Mouse (Mus musculus): ENCODE results near the gene Ppp1r1c. TPM values are rescaled to one million over a fixed set of nuclear protein-coding genes. Genes with fewer than 3 reads are reported as not detected.

The Ppp1r1c gene
- total and polyA plus RNA-seq, 2 experiments from 2014 or later, result 5.8 to 6.4 TPM

- H3K36me3 ChIP-seq (ENCODE audit: insufficient read depth, low read length), result no peaks in the 10 kb centered on the region
- H3K4me3 ChIP-seq (ENCODE audit: low read length), result no peak overlapping the region
- H3K9ac ChIP-seq (replicated peaks; ENCODE audit: low read length), result no peak overlapping the region
- no peak for TF ChIP-seq CTCF (IDR thresholded peaks at IDR 0.05; ENCODE audit: low read depth)
- H3K4me2 ChIP-seq (ENCODE audit: low read depth, low read length), result no peak overlapping the region
- H3K9me3 ChIP-seq (ENCODE audit: low read length), result no peaks in the 10 kb centered on the region
- H3K27me3 ChIP-seq (ENCODE audit: insufficient read depth, low read length), result no peaks in the 10 kb centered on the region
- DNase-seq (ENCODE audit: low spot score) (no peak), ATAC-seq (no peak)
- H3K27ac ChIP-seq, result no peak overlapping the region
- WGBS, result 97% methylated on average over 1 of the region's 1 CpGs
- H3K4me1 ChIP-seq (ENCODE audit: insufficient read depth, low read length), result no peaks in the 10 kb centered on the region
Measured at GRCm38 (mm10) chr2:79677663-79678257, 29.8 kb upstream of the Ppp1r1c start.

DNA sequence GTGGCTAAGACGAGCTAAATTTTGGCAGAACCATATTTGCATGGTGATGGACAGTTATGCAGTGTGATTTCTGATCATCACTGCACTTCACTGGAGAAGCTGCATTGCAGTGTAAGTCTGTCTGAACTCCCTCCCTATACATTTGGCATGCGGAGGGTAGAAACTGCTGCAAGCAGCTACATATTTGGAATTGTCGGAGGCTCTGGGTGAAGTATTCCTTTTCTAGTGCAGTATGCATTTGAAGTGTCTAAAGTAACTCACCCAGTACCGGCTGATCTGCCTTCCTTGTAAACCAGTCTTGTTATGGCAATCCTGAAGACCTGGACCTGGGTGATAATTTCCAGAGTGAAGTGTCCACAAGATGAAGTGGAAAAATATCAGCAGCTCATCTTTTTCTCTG is 25.9 kb upstream of the Ppp1r1c start:
- no peak overlapping the region for H3K9ac ChIP-seq (replicated peaks; ENCODE audit: low read length)
- no peak for ATAC-seq
- no peaks in the 10 kb centered on the region for H3K9me3 ChIP-seq (ENCODE audit: low read length)
- no peaks in the 10 kb centered on the region for H3K4me1 ChIP-seq (ENCODE audit: insufficient read depth, low read length)
- H3K27me3 ChIP-seq (ENCODE audit: insufficient read depth, low read length), result no peaks in the 10 kb centered on the region
- no peak for TF ChIP-seq CTCF (IDR thresholded peaks at IDR 0.05; ENCODE audit: low read depth)
- H3K4me2 ChIP-seq (ENCODE audit: low read depth, low read length), result no peak overlapping the region
- no peak overlapping the region for H3K27ac ChIP-seq
- no peaks in the 10 kb centered on the region for H3K36me3 ChIP-seq (ENCODE audit: insufficient read depth, low read length)
- WGBS, result 91% methylated on average over 4 of the region's 4 CpGs
- H3K4me3 ChIP-seq (ENCODE audit: low read length), result no peak overlapping the region
- DNase-seq (ENCODE audit: low spot score), result no peak

GRCm38 (mm10) chr2:79683258-79683657 is 24.3 kb upstream of the Ppp1r1c start:
- 60% methylated on average over 4 of the region's 4 CpGs for WGBS
- Histone ChIP-seq H3K4me3 (ENCODE audit: low read length) (no peak overlapping the region), H3K36me3 (ENCODE audit: insufficient read depth, low read length) (no peaks in the 10 kb centered on the region), H3K9me3 (ENCODE audit: low read length) (no peaks in the 10 kb centered on the region), H3K4me2 (ENCODE audit: low read depth, low read length) (no peak overlapping the region), H3K27ac (no peak overlapping the region), H3K27me3 (ENCODE audit: insufficient read depth, low read length) (no peaks in the 10 kb centered on the region), H3K9ac (replicated peaks; ENCODE audit: low read length) (no peak overlapping the region), H3K4me1 (ENCODE audit: insufficient read depth, low read length) (no peaks in the 10 kb centered on the region)
- no peak for TF ChIP-seq CTCF (IDR thresholded peaks at IDR 0.05; ENCODE audit: low read depth)
- ATAC-seq, result no peak
- no peak for DNase-seq (ENCODE audit: low spot score)

DNA sequence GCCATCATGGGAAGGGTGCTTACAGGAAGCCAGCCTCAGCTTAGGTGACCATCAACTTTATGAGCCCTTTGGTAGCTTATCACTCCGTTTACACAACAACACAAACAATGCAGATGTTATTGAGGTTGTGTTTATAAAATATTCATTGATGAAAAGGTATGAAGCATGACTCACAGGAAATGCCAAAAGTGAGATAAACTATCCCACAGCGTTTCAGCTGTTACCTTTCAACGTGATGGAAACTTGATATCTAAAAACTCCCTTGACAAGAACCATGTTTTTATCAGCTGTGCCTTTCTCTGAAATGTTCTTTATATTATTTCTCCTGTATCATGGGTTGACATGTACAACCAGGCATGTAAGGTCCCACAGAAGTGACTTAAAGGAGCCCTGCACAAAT is 16.7 kb upstream of the Ppp1r1c start:
- H3K4me3 ChIP-seq (ENCODE audit: low read length), result no peak overlapping the region
- DNase-seq (ENCODE audit: low spot score), result no peak
- no peak for ATAC-seq
- H3K27ac ChIP-seq, result no peak overlapping the region
- no peak overlapping the region for H3K4me2 ChIP-seq (ENCODE audit: low read depth, low read length)
- no peak overlapping the region for H3K9ac ChIP-seq (replicated peaks; ENCODE audit: low read length)
- no peaks in the 10 kb centered on the region for H3K36me3 ChIP-seq (ENCODE audit: insufficient read depth, low read length)
- H3K27me3 ChIP-seq (ENCODE audit: insufficient read depth, low read length), result no peaks in the 10 kb centered on the region
- TF ChIP-seq CTCF (IDR thresholded peaks at IDR 0.05; ENCODE audit: low read depth), result no peak
- H3K9me3 ChIP-seq (ENCODE audit: low read length), result no peaks in the 10 kb centered on the region
- 81% methylated on average over 3 of the region's 3 CpGs for WGBS
- no peaks in the 10 kb centered on the region for H3K4me1 ChIP-seq (ENCODE audit: insufficient read depth, low read length)

- Histone ChIP-seq H3K27ac (no peak overlapping the region), H3K9me3 (ENCODE audit: low read length) (no peaks in the 10 kb centered on the region), H3K36me3 (ENCODE audit: insufficient read depth, low read length) (no peaks in the 10 kb centered on the region), H3K4me2 (ENCODE audit: low read depth, low read length) (no peak overlapping the region), H3K27me3 (ENCODE audit: insufficient read depth, low read length) (no peaks in the 10 kb centered on the region), H3K9ac (replicated peaks; ENCODE audit: low read length) (no peak overlapping the region), H3K4me1 (ENCODE audit: insufficient read depth, low read length) (no peaks in the 10 kb centered on the region), H3K4me3 (ENCODE audit: low read length) (no peak overlapping the region)
- WGBS, result 91% methylated on average over 4 of the region's 4 CpGs
- ATAC-seq, result no peak
- no peak for DNase-seq (ENCODE audit: low spot score)
- TF ChIP-seq CTCF (IDR thresholded peaks at IDR 0.05; ENCODE audit: low read depth), result no peak
Measured at GRCm38 (mm10) chr2:79695190-79695589, 12.4 kb upstream of the Ppp1r1c start.

DNA sequence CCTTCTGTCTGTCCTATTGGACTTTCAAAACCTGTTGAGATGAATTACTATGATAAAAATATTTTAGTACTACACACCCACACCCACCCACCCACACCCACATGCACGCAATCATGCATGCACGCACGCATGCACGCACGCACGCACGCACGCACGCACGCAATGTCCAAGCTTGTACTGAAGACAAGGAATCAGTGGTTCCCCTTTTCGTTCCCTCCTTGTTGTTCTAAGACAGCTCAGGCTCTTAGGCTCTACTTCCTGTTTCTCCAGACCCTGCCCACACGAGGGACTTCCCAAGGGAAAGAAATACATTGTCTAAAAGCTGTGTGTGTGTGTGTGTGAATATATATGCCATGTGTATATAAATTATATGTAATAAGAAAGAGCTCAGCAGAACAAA is 11.6 kb upstream of the Ppp1r1c start:
- Histone ChIP-seq H3K4me3 (ENCODE audit: low read length) (no peak overlapping the region), H3K9me3 (ENCODE audit: low read length) (no peaks in the 10 kb centered on the region), H3K27ac (no peak overlapping the region), H3K36me3 (ENCODE audit: insufficient read depth, low read length) (no peaks in the 10 kb centered on the region), H3K9ac (replicated peaks; ENCODE audit: low read length) (no peak overlapping the region), H3K4me1 (ENCODE audit: insufficient read depth, low read length) (no peaks in the 10 kb centered on the region), H3K27me3 (ENCODE audit: insufficient read depth, low read length) (no peaks in the 10 kb centered on the region), H3K4me2 (ENCODE audit: low read depth, low read length) (no peak overlapping the region)
- 91% methylated on average over 12 of the region's 12 CpGs for WGBS
- DNase-seq (ENCODE audit: low spot score) (no peak), ATAC-seq (no peak)
- TF ChIP-seq CTCF (IDR thresholded peaks at IDR 0.05; ENCODE audit: low read depth), result no peak

DNA sequence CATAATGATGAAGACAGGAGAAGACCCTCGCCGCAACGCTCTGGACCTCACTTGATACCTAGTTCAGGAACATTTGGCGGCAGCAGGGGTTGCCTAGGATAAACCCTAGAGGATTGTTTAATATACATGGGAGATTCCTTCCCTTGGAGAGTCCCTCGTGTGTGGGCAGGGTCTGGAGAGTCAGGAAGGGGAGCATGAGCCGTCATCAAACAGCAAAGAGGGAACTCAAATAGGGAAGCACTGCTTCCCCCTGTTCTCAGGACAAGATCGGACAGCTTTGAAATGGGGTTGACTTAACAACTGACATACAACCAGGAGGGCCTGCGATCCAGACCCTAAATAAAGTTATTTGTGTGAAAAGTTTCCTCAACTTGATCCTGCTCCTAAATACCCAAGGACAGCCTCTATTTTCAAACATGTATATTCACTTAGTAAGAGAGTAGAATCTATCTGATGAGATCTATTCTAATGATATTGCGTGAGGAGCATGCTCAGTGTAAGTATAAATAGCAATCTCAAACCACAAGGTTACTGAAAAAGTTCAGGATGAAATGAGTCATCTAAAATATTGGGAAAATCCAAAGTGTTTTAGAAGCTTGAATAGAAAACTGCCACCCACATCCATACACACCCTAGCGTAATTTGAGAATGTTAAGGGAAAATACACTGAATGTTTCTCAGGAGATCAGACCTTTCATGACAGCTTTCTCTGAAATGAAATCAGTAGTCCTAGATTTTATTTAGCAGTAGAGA is 10.9 kb upstream of the Ppp1r1c start:
- DNase-seq (ENCODE audit: low spot score) (no peak), ATAC-seq (no peak)
- 87% methylated on average over 10 of the region's 10 CpGs for WGBS
- H3K36me3 ChIP-seq (ENCODE audit: insufficient read depth, low read length), result no peaks in the 10 kb centered on the region
- no peaks in the 10 kb centered on the region for H3K27me3 ChIP-seq (ENCODE audit: insufficient read depth, low read length)
- H3K4me3 ChIP-seq (ENCODE audit: low read length), result no peak overlapping the region
- no peaks in the 10 kb centered on the region for H3K4me1 ChIP-seq (ENCODE audit: insufficient read depth, low read length)
- no peak for TF ChIP-seq CTCF (IDR thresholded peaks at IDR 0.05; ENCODE audit: low read depth)
- no peak overlapping the region for H3K27ac ChIP-seq
- H3K4me2 ChIP-seq (ENCODE audit: low read depth, low read length), result no peak overlapping the region
- no peak overlapping the region for H3K9ac ChIP-seq (replicated peaks; ENCODE audit: low read length)
- no peaks in the 10 kb centered on the region for H3K9me3 ChIP-seq (ENCODE audit: low read length)
